Mouse (Mus musculus): ENCODE data around the gene Zmynd19.

The Zmynd19 gene

DNA sequence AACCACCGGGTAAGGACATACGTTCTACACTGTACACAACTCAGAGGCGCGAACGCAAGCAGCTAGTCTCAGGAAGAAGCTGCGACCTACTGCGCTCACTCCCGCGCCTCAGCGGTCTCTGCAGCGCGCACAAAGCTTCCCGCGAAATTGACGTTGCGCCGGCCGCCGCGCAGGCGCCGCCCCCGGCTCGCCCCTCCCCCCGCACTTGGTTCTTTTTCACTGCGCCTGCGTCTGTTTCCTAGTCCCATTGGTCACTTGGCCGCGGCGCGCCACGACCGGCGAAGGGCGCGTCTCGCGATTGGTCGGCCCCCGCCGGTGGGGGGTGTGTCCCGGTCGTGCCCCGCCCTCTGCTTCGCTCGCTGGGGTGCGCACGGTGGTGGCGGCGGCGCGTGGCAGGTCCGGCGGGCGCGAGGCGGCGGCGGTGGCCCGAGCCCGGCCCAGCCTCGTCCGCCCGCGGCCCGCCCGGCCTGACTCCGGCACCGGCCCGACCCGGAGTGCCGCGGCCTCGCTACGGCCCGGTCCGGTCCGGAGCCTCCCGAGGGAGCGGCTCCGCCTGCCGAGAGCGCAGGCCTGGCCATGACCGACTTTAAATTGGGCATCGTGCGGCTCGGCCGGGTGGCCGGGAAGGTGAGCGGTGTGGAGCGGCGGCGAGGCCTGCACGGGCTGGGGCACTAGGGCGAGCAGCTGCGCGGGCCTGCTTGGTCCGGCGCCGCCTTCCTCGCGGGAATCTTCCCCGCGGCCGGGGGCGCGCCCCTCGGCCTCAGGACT lies at the start of gene Zmynd19:
Gene Zmynd19, plus strand, starts transcription at position 372 of the 768 bp plus-strand sequence.
- DNase-seq, result peak; percentile 99

DNA sequence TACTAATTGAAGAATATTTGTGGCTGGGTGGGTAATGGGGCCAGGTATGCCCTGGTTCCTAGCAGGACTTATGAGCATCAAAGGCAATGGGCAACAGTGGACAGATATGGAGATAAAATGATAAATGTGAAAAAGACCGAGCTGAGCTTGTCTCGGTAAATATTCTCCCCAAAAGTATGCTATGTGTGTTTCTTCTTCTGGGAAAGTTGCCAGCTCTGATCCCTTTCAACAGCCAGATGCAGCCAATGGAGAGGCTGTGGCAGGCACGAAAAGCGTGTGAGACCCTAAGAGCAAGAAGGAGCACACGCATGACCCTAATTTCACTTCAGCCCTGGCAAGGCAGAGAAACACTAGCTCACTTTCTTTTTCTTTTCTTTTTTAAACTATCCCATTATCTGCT lies 48.5 kb upstream of the Zmynd19 start:
- DNase-seq, result no peak

DNA sequence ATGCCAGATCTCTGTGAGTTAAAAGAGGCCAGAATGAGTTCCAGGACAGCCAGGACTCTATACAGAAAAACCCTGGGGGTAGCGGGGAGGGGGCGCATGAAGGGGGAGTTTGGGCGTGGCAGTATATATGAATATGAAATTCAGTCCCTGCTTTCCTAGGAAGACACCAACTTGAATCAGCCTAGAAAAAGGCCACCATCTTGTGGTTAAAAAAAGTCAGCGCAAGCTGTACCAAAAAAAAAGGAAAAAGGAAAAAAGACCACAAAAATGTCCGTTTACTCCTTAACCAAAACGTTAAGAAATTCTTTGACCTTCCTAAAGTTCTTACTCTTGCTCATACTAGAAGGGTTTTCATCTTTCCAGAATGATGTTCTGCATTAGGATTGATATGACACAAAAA lies 46.6 kb upstream of the Zmynd19 start:
- no peak for DNase-seq

- no peak for DNase-seq
These were observed 44.6 kb upstream of the Zmynd19 start for GRCm38 (mm10) chr2:24904823-24905652.

GRCm38 (mm10) chr2:24905653-24906155 lies 43.9 kb upstream of the Zmynd19 start:
- no peak for DNase-seq

DNA sequence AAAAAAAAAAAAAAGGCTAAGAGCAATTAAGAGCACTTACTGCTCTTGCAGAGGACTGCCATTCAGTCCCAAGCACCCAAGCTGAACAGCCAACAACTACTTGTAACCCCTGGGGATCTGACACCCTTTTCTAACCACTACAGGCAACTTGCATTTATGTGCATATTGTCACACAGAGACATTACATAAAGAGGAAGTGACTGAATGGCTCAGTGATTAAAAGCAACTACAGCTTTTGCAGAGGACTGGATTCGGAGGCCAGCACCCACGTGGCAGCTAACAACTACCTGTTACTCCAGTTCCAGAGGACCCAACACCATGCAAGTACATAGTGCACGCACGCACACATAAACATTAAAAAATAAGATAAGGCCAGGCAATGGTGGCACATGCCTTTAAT lies 39.1 kb upstream of the Zmynd19 start:
- no peak for DNase-seq

DNA sequence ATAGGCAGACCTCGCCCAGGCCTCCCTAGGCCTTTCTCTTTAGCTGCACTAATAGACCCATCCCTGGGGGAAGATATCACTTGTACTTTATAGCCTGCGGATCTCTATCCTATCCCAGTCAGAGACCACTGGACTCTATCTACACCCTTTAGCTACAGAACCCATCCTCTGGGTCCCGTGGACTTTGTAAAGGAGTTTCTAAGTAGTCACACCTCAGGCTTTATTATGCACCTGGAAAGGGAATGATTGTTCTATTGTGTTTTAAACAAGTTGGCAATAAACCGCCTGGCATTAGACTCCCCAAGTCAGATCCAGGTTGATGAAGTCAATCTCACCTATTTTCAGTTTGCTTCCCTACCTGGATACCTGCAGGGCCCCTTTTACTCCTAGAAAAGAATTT lies 37.4 kb upstream of the Zmynd19 start:
- DNase-seq, result no peak

GRCm38 (mm10) chr2:24912589-24912988 lies 37.0 kb upstream of the Zmynd19 start:
- DNase-seq, result no peak

DNA sequence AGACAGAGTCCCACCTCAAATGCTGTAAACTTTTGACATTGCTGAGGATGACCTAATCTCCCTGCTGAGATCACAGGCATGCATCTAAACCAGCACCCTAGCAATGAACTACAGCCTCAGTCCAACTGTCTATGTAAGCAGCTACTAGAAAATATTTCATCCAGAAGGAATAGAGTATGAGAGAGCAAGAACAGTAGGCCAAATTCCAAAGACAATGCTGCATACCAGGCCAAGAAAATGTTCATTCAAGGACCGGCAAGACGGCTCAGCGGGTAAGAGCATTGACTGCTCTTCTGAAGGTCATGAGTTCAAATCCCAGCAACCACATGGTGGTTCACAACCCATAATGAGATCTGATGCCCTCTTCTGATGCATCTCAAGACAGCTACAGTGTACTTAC lies 34.8 kb upstream of the Zmynd19 start:
- DNase-seq, result no peak

GRCm38 (mm10) chr2:24918930-24919838 lies 30.4 kb upstream of the Zmynd19 start, which contains the start of gene Ehmt1:
TSS of gene Ehmt1 (minus strand) at chr2:24919614.
- peak; percentile 98 for DNase-seq

- no peak for DNase-seq
These were observed 29.8 kb upstream of the Zmynd19 start for GRCm38 (mm10) chr2:24919839-24920175.

DNA sequence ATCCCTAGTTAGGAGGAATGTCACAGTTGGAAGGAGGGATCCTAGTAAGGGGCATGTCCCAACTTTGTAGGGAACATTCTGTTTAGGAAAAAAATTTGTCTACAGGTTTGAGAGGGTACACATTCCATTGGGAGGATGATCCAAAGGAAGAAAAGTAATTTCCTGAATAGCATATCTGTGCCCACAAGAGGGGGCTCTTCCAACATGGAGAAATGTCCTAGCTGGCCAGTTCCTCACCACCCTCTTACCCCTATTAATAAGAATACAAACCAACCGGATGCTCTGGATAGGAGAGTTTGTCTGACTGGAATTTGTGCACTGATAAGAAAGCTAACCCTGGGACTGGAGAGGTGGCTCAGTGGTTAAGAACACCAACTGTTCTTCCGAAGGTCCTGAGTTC lies 26.0 kb upstream of the Zmynd19 start:
- peak; percentile 54 for DNase-seq

GRCm38 (mm10) chr2:24925284-24925683 lies 24.3 kb upstream of the Zmynd19 start:
- DNase-seq, result no peak

DNA sequence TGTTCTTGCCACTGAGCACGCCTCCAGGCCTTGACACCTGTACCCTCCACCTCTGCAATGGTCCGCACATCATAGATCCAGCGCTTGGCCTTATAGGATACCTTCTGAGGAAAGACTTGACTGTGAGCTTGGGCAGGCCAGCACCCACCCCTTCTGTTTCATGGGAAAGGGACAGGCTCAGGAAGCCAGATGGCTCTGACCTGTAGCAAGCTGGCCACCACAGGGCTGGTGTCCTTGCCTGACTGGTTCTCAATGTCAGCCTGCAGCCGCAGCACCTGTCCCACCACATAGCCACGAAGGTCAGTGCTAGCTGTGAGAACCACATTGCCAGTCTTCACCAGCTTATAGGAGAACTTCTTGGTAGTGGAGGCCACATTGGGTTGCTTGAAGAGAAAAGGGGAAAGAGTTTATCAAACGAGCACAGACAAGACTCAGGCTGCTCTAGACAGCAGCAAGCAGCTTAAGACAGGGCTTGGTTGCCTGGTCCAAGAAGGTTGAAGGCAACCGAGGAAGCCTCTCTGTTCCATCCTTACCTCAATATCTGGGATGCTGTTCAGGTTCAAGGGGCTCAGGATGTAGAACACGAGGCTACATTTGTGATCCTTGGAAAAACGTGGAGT lies 23.1 kb upstream of the Zmynd19 start:
- no peak for DNase-seq

DNA sequence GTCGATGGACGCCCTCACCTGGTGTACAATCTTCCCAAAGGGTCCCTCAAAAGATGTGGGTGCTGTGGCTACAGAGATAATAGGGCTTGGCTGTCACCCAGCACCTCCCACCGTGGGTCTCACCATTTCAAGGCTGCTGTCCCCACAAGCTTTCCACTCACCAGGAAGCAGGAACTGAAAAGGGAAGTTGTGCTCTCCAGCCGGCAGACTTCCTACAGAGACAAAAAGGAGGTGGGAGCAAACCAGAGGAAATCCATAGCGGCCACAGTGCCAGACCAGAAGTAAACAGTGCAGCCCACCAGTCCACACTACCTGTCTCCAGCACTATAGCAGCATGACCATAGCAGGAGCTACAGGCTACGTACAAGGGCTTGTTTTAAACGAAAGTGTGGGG lies 22.6 kb upstream of the Zmynd19 start:
- no peak for DNase-seq

- DNase-seq, result peak; percentile 75
These were observed 21.6 kb upstream of the Zmynd19 start for GRCm38 (mm10) chr2:24927810-24928479.

- peak; percentile 63 for DNase-seq
These were observed 20.5 kb upstream of the Zmynd19 start for GRCm38 (mm10) chr2:24929119-24929518.

DNA sequence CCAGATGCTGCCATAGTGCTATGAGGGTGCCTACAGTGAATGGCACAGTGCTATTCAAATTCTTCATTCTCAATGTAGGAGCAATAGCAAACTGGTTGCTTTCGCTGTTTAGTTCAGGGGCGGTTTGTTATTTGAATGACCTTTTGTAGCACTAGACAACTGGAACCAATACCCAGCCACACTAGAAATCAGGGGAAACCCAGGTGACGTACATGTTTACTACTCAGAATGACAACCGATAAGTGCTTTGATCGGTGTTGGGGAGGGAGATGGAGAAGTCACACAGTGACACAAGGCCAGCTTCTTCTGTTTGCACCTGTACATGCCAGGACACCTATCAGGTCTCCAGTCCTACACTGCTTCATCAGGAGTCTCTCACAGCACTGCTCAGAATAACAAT lies 20.0 kb upstream of the Zmynd19 start:
- no peak for DNase-seq

DNA sequence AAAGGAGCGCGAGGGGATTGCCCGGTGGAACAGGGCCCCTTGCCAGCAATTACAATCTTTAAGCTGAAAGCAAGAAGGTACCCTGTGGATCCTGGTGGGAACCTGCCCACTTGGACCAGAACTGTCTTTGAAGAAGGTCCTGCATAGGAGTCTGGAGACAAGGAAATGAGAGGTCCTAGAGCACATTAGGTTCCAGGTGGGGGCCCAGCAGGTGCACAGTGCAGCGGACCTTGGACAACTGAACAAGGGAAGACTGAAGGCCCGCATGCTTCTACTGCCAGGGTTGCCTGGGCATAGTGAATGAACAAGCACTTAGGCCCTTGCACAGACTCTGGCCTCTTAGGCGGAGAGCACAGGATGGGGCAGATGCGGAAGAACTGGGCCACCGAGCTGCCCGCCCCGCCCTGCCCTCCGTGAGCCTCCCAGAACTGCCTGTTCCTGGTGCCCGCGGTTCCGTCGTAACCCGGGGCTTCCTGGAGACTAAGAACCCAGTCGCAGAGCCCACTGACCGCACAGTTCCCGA lies 15.1 kb upstream of the Zmynd19 start:
- DNase-seq, result peak; percentile 68

- peak; percentile 96 for DNase-seq
These were observed 14.4 kb upstream of the Zmynd19 start, which contains the start of gene Arrdc1 for GRCm38 (mm10) chr2:24935057-24935796. TSS of gene Arrdc1 (minus strand) at chr2:24935252.

- DNase-seq, result no peak
These were observed 7.5 kb upstream of the Zmynd19 start for GRCm38 (mm10) chr2:24942092-24942491.
